Mouse (Mus musculus): ENCODE data around the gene Clec3a. TPM values are rescaled to one million over a fixed set of nuclear protein-coding genes. Genes with fewer than 3 reads are reported as not detected.

Clec3a gene
- polyA plus RNA-seq, 1 experiment from 2014 or later, result not detected

- DNase-seq (ENCODE audit: low spot score) (no peak), ATAC-seq (ENCODE audit: low FRiP score) (no peak)
- WGBS, result 74% methylated on average over 21 of the region's 21 CpGs
Observed at GRCm38 (mm10) chr8:114468526-114469207, 50.8 kb downstream of the Clec3a start.

GRCm38 (mm10) chr8:114469208-114469590, 51.3 kb downstream of the Clec3a start:
- no peak for ATAC-seq (ENCODE audit: low FRiP score)
- Histone ChIP-seq H3K27me3 (ENCODE audit: control insufficient read depth, insufficient read depth, low read length) (no peaks in the 10 kb centered on the region), H3K4me2 (replicated peaks; ENCODE audit: low read depth, low read length) (no peak overlapping the region), H3K27ac (ENCODE audit: low read depth, low read length) (no peak overlapping the region), H3K9me3 (ENCODE audit: control insufficient read depth, low read length) (no peaks in the 10 kb centered on the region), H3K4me3 (ENCODE audit: low read depth, low read length) (no peak overlapping the region), H3K9ac (ENCODE audit: low read depth, low read length) (no peak overlapping the region), H3K36me3 (ENCODE audit: control insufficient read depth, insufficient read depth, low read length) (no peaks in the 10 kb centered on the region), H3K4me1 (replicated peaks; ENCODE audit: control insufficient read depth, insufficient read depth, low read length) (no peaks in the 10 kb centered on the region)
- DNase-seq (ENCODE audit: low spot score), result no peak
- WGBS, result 92% methylated on average over 10 of the region's 10 CpGs

More at GRCm38 (mm10) chr8:114468526-114469207, 50.8 kb downstream of the Clec3a start:
- H3K27me3 ChIP-seq (ENCODE audit: control insufficient read depth, insufficient read depth, low read length), result no peaks in the 10 kb centered on the region
- H3K4me1 ChIP-seq (replicated peaks; ENCODE audit: control insufficient read depth, insufficient read depth, low read length), result no peaks in the 10 kb centered on the region
- H3K36me3 ChIP-seq (ENCODE audit: control insufficient read depth, insufficient read depth, low read length), result no peaks in the 10 kb centered on the region
- no peak overlapping the region for H3K4me2 ChIP-seq (replicated peaks; ENCODE audit: low read depth, low read length)
- H3K9ac ChIP-seq (ENCODE audit: low read depth, low read length), result no peak overlapping the region
- no peaks in the 10 kb centered on the region for H3K9me3 ChIP-seq (ENCODE audit: control insufficient read depth, low read length)
- no peak overlapping the region for H3K27ac ChIP-seq (ENCODE audit: low read depth, low read length)
- no peak overlapping the region for H3K4me3 ChIP-seq (ENCODE audit: low read depth, low read length)

- no peaks in the 10 kb centered on the region for H3K9me3 ChIP-seq (ENCODE audit: control insufficient read depth, low read length)
- H3K4me3 ChIP-seq (ENCODE audit: low read depth, low read length), result no peak overlapping the region
- no peaks in the 10 kb centered on the region for H3K36me3 ChIP-seq (ENCODE audit: control insufficient read depth, insufficient read depth, low read length)
- DNase-seq (ENCODE audit: low spot score) (no peak), ATAC-seq (ENCODE audit: low FRiP score) (no peak)
- H3K4me2 ChIP-seq (replicated peaks; ENCODE audit: low read depth, low read length), result no peak overlapping the region
- WGBS, result 94% methylated on average over 11 of the region's 11 CpGs
- H3K4me1 ChIP-seq (replicated peaks; ENCODE audit: control insufficient read depth, insufficient read depth, low read length), result no peaks in the 10 kb centered on the region
- no peak overlapping the region for H3K9ac ChIP-seq (ENCODE audit: low read depth, low read length)
- no peaks in the 10 kb centered on the region for H3K27me3 ChIP-seq (ENCODE audit: control insufficient read depth, insufficient read depth, low read length)
- no peak overlapping the region for H3K27ac ChIP-seq (ENCODE audit: low read depth, low read length)
Observed at GRCm38 (mm10) chr8:114473546-114473945, 55.7 kb downstream of the Clec3a start.

Other genes with a start within 250 kb of the Clec3a start
- 11.1 and 12.2 TPM in 2 replicates for gene Vat1l, start 212.5 kb upstream of the Clec3a start, polyA plus RNA-seq (2014; fragmentation: Nextera tagmentation; extraction: Ambion mirVana)
- 10.8 and 14.1 TPM in 2 replicates for gene Wwox, start 21.6 kb downstream of the Clec3a start, polyA plus RNA-seq (2014; fragmentation: Nextera tagmentation; extraction: Ambion mirVana)